Mouse (Mus musculus) thymus, adult 2 months (tissue): Measurements from ENCODE around the gene Vps53.

Experiments
- CTCF ChIP-seq: fragments of 200-500 bp; IDR thresholded peaks from 2 replicates; pipeline ENCODE4 v1.5.1; 2012; ENCODE audit warnings: mild to moderate bottlenecking, control low read depth, low read length, moderate library complexity, borderline replicate concordance; ENCODE audit not compliant: control insufficient read depth, poor library complexity, insufficient read depth; ENCODE audit errors: extremely low read depth
- POLR2A ChIP-seq: fragments of 200-500 bp; IDR thresholded peaks from 2 replicates; pipeline ENCODE4 v1.6.1; 2012; ENCODE audit warnings: mild to moderate bottlenecking, low read length, control low read depth, moderate library complexity; ENCODE audit not compliant: control insufficient read depth, poor library complexity, insufficient read depth; ENCODE audit errors: extremely low read depth

DNA sequence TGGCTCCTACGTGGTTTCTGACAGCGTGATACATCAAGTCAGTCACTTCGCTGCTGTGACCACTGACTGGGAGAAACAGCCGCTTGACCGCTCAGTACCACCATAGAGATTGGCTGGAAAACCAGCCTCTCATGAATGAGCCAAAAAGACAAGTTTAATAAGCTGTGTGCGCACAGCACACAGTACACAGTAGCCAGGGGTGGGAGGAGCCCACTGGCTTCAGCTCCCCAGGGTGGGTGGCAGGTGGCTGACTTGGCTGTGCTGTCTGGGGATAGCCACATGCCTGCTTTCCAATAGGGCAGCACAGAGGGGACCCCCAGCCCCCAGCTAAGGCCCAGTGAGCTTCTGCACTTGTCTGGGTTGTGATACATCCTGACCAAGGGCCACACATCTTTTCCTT lies 135.0 kb downstream of the Vps53 start:
- TF ChIP-seq POLR2A (no peak), CTCF (no peak)
